Mouse (Mus musculus) lung, adult 18-20 months (tissue): ENCODE results near the gene Cbfb.

ENCODE experiments used
- DNase-seq, 2 experiments: peaks; one replicate each; pipeline ENCODE4 v3.0.0; 2022; ENCODE audit warnings: mixed read lengths in 2 of 2

The Cbfb gene

GRCm38 (mm10) chr8:105252680-105253537 is 82.4 kb downstream of the Cbfb start:
- no peak for DNase-seq

GRCm38 (mm10) chr8:105253766-105254151 is 83.3 kb downstream of the Cbfb start:
- DNase-seq: no peak

- peak; percentile 86 to 87 for DNase-seq
These were observed 83.9 kb downstream of the Cbfb start for GRCm38 (mm10) chr8:105254152-105254965.

GRCm38 (mm10) chr8:105254966-105255350 is 84.5 kb downstream of the Cbfb start, which contains the start of gene B3gnt9:
Gene B3gnt9, minus strand, starts transcription at chr8:105255153.
- DNase-seq: peak; percentile 75

GRCm38 (mm10) chr8:105257318-105258114 is 87.0 kb downstream of the Cbfb start:
- DNase-seq: no peak

- DNase-seq: peak in 1 of 2 experiments; percentile 39
These were observed 88.6 kb downstream of the Cbfb start for GRCm38 (mm10) chr8:105258911-105259720.

- DNase-seq: peak; percentile 63 to 69
These were observed 89.3 kb downstream of the Cbfb start for GRCm38 (mm10) chr8:105259721-105260320.

GRCm38 (mm10) chr8:105260371-105261099 is 90.1 kb downstream of the Cbfb start:
- DNase-seq: no peak

GRCm38 (mm10) chr8:105261326-105261980 is 91.0 kb downstream of the Cbfb start:
- no peak for DNase-seq

GRCm38 (mm10) chr8:105263244-105263912 is 92.9 kb downstream of the Cbfb start:
- DNase-seq: no peak

GRCm38 (mm10) chr8:105264024-105264982 is 93.8 kb downstream of the Cbfb start, which contains the start of the genes Tradd and Fbxl8:
Gene Tradd, minus strand, starts transcription at chr8:105264609.
Gene Fbxl8, plus strand, starts transcription at chr8:105264648.
- DNase-seq: peak; percentile 81 to 84

- DNase-seq: peak; percentile 50 to 68
These were observed 94.7 kb downstream of the Cbfb start for GRCm38 (mm10) chr8:105265128-105265527.

GRCm38 (mm10) chr8:105266775-105267174 is 96.3 kb downstream of the Cbfb start:
- no peak for DNase-seq
